In the genomic region with DNA sequence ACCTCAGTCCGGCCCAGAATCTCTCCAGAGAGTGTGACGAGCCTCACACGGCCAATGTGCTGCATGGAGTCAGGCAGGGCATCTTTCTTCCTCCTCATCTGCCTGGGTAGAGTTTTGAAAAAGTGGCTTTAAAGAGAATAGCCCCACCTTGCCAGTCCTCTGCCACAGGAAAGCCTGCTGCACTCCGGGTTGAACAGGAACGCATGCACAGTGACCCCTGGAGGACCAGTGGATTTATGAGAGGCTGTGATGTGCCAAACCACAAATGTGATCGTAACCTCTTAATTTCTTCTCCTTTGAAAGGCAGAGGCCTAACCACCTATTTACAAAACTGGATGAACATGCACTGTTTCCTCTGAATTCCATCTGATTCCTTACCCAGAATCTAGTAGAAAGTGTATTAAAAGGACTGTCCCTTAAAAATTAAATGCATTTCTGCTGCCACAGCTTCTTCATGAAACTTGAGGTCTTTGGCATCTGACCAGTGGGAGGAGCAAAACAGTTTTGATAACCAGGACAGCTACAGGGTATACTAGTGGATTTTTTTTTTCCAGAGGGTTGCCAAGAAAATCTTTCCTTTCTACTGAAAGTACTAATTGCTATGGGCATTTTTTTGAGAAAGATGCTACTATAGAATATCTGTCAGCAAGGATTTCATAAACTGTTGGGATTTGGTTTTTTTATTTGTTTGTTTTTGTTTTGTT, we compare ENCODE assay signal across 9 mouse cellular contexts.
DNase-seq lines count a peak whose midpoint lies in the region; ATAC-seq and TF ChIP-seq lines count a peak whose summit lies in the region.
"Had no signal": no experiment of that assay in that cellular context is flagged by ENCODE, and none has a peak within 500 bp of the region (broad histone marks: within the 10 kb centered on the region; RNA-seq: fewer than 3 reads in every experiment).

No protein-coding gene starts in this region.

- TF ChIP-seq CTCF in liver, postnatal 0 days (IDR thresholded peaks at IDR 0.05; ENCODE audit: low read depth): peak; percentile 31; the same call in 1 of the 2 replicates
- TF ChIP-seq CTCF in brain, embryonic 14.5 days (IDR thresholded peaks at IDR 0.05; ENCODE audit: borderline replicate concordance, extremely low read depth, insufficient read depth, insufficient read length): peak; percentile 28; the same call in 1 of the 2 replicates
- TF ChIP-seq CTCF in thymus, adult 2 months (IDR thresholded peaks at IDR 0.05; ENCODE audit: borderline replicate concordance, control insufficient read depth, extremely low read depth, insufficient read depth, low read length, poor library complexity): no peak

- no peaks in the 10 kb centered on the region for H3K36me3 ChIP-seq in liver, postnatal 0 days (replicated peaks; ENCODE audit: insufficient read depth, low read length)
- no peaks in the 10 kb centered on the region for H3K36me3 ChIP-seq in thymus, adult 2 months (ENCODE audit: control insufficient read depth, insufficient read depth, low read length)
- H3K36me3 ChIP-seq: stomach, embryonic 15.5 days had no signal

- ATAC-seq in liver, postnatal 0 days: no peak
- ATAC-seq in megakaryocyte-erythroid progenitor cell, adult 5-6 weeks (replicated peaks; ENCODE audit: low FRiP score, low TSS enrichment, poor library complexity, severe bottlenecking): peak; percentile 85

- no peak overlapping the region for H3K9ac ChIP-seq in liver, postnatal 0 days (replicated peaks)
- H3K9ac ChIP-seq: stomach, embryonic 15.5 days had no signal

- TF ChIP-seq EP300 in liver, postnatal 0 days (IDR thresholded peaks at IDR 0.05; ENCODE audit: low read depth): no peak

- no peaks in the 10 kb centered on the region for H3K9me3 ChIP-seq in liver, postnatal 0 days (ENCODE audit: low read length)
- H3K9me3 ChIP-seq: megakaryocyte, embryonic 14.5 days; stomach, embryonic 15.5 days had no signal

- H3K4me2 ChIP-seq in liver, postnatal 0 days (ENCODE audit: low read depth, low read length): no peak overlapping the region
- H3K4me2 ChIP-seq: stomach, embryonic 15.5 days had no signal

- no peak for DNase-seq in liver, postnatal 0 days
- no peak for DNase-seq in liver
- peak; percentile 25 for DNase-seq in brain, embryonic 14.5 days (ENCODE audit: low read depth)
- peak; percentile 51 for DNase-seq in heart, postnatal 4 days
- no peak for DNase-seq in right cerebral cortex, postnatal 4 days
- DNase-seq in thymus, adult 2 months: no peak

- WGBS in liver, postnatal 0 days (ENCODE audit: insufficient replicate concordance): 60% methylated on average over 6 of the region's 6 CpGs
- WGBS in thymus, adult 2 months: 56% methylated on average over 6 of the region's 6 CpGs

- no peaks in the 10 kb centered on the region for H3K27me3 ChIP-seq in liver, postnatal 0 days (ENCODE audit: insufficient read depth, low read length)
- H3K27me3 ChIP-seq in thymus, adult 2 months (ENCODE audit: control insufficient read depth, insufficient read depth, low read length): no peaks in the 10 kb centered on the region
- H3K27me3 ChIP-seq: megakaryocyte, embryonic 14.5 days; stomach, embryonic 15.5 days had no signal

- no peak overlapping the region for H3K4me3 ChIP-seq in liver, postnatal 0 days (ENCODE audit: low read depth, low read length)
- H3K4me3 ChIP-seq in thymus, adult 2 months (ENCODE audit: control insufficient read depth, insufficient read depth, low read length): no peak overlapping the region
- H3K4me3 ChIP-seq: megakaryocyte, embryonic 14.5 days; stomach, embryonic 15.5 days had no signal

- H3K4me1 ChIP-seq in liver, postnatal 0 days (ENCODE audit: insufficient read depth): no peaks in the 10 kb centered on the region
- no peaks in the 10 kb centered on the region for H3K4me1 ChIP-seq in thymus, adult 2 months (replicated peaks; ENCODE audit: control insufficient read depth, insufficient read depth, low read length)
- H3K4me1 ChIP-seq: stomach, embryonic 15.5 days had no signal

- TF ChIP-seq POLR2A in brain, embryonic 14.5 days (IDR thresholded peaks at IDR 0.05; ENCODE audit: borderline replicate concordance, extremely low read depth, insufficient read depth, insufficient read length, poor library complexity, severe bottlenecking): no peak
- no peak for TF ChIP-seq POLR2A in thymus, adult 2 months (IDR thresholded peaks at IDR 0.05; ENCODE audit: control insufficient read depth, extremely low read depth, insufficient read depth, low read length, poor library complexity)

- no peak overlapping the region for H3K27ac ChIP-seq in liver, postnatal 0 days (ENCODE audit: low read depth)
- H3K27ac ChIP-seq in thymus, adult 2 months (ENCODE audit: control insufficient read depth, insufficient read depth, low read length): no peak overlapping the region
- H3K27ac ChIP-seq: stomach, embryonic 15.5 days had no signal

Comparison
In these comparisons a context has a peak if more than half of its experiments do, and no peak if none do; other contexts are left out.
1. DNase-seq: peak in brain, embryonic 14.5 days (single experiment) and heart, postnatal 4 days (single experiment); none in liver, postnatal 0 days (single experiment), liver (single experiment), right cerebral cortex, postnatal 4 days (single experiment) and thymus, adult 2 months (single experiment).